Mouse (Mus musculus) lung, postnatal 14 days (tissue): ENCODE measurements at regions not wholly inside any gene's neighbourhood (a gene's known extent, or its start where the extent isn't known, plus 50 kb on each side); places are given as distances from the start of the nearest gene placed in this dataset.

ENCODE experiments used
- DNase-seq: peaks from one replicate; pipeline ENCODE4 v3.0.0; 2021

DNA sequence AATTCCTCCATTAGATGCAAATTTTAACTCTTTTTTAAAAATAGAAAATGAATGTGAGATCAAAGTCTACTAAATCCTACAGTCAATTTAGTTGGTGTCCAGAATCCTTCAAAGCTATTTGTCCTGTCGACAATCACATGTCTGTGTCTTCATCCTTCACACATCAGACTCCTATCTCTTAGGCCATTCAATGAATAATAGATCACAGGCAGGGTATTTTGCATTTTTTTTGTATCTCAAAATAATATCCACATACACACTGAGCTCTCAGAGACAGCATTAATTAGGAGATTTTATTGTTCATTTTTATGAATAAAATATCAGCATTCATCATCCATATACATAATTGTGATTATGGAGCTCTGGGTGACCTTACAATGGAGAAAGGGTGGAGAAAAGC, 427.2 kb downstream of the Hao1 start:
- DNase-seq, result no peak

DNA sequence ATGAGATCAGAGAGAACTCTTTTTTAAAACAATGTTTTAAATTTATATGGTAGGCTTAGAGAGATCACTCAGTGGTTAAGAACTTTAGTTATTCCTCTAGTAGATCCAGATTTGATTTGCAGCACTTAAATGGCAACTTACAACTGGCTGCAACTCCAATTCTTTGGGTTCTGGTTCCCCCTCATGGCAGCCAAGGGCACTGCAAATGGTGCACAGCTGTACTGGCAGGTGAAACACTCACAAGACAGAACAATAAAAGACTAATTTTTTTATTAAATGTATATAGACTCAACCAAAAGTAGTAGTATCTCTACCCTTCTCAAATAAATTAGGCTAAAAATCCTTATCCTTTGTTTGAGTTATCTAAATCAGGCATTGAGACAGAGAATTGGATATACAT, 446.9 kb downstream of the Hao1 start:
- no peak for DNase-seq

DNA sequence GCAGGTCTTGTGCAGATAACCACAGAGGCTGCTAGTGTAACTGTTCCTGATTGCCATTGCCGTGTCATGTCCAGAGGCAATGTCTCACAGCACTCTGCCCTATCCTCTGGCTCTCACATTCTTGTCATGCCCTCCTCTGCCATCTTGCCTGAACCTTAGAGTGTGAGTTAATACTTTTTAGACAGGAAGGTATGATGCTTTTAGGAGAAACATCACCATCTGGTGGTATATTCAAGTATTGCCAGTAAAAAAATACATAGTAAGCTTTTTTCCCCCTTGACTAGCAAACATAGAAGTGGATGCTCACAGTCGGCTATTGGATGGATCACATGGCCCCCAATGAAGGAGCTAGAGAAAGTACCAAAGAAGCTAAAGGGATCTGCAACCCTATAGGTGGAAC, 465.8 kb downstream of the Hao1 start:
- no peak for DNase-seq

DNA sequence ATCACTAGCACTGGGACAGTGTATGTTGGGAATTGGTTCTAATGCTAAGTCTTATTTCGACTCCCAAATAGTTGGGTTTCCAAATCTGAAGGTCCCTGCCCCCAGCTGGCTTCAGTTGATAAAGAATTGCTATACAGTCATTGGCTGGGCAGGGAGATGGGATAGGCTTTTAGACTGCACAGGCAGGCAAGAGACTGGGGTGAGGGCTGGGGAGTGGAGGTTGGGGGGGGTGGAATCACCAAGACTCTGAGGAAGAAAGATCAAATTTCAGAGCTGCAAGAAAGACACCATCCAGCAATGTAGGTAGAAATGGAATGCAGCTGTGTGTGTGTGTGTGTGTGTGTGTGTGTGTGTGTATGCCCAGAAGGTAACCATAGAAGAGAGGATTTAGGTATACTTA, 474.0 kb downstream of the Hao1 start:
- DNase-seq, result no peak

DNA sequence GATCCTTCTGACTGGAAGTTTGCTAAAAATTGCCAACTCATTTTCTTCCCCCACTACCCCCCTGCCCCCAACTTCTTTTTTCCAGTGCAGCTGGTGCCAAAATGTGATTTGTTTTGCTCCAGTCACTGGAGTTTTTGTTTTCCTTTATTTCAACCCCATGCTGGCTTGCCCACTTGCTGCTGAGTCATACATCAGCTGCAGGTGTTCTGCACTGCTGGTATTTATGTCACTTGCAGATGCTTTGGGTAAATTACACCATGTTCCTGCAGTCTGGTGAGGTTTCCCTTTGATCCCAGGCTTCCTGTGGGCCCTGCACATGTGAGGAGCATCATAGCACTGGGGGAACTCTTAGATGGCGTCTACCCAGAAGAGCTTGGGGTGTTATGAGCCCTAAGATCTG, 476.2 kb downstream of the Hao1 start:
- no peak for DNase-seq

DNA sequence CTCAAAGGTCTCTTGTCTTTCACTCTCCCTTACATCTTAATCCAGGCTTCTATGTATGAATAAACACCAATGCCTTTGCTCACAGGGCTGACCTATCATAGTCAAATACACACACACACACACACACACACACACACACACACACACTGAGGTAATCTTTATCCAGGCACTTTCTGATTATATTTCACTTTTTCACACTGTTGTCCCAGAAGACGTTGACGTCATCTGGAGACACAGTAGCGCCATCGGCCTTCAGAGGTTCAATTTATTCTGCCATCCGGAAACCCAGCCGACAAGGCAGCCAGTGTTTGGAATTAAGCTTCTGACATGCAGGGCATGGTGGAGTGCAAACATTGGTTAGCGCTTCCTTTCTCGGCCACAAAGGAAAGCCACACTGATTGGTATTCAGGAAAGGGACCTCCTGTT, 486.2 kb downstream of the Hao1 start:
- no peak for DNase-seq

DNA sequence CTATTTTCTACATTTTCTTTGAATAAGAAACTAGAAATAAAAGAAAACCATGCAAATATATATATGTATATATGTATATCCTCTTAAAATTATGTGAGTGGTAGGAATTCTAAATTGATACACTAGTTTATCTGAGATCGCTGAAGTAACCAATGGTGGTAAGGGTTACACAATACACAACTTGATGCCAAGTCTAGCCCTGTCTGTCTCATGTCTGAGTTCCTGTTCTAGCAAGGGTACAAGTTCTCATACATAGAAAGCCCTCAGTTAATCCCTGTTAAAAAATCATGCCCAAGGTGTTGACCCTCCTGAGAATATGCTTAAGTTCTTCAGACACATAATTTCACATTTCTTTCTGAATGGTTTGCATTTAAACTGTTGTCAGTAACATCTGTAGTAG, 486.8 kb downstream of the Hao1 start:
- no peak for DNase-seq

DNA sequence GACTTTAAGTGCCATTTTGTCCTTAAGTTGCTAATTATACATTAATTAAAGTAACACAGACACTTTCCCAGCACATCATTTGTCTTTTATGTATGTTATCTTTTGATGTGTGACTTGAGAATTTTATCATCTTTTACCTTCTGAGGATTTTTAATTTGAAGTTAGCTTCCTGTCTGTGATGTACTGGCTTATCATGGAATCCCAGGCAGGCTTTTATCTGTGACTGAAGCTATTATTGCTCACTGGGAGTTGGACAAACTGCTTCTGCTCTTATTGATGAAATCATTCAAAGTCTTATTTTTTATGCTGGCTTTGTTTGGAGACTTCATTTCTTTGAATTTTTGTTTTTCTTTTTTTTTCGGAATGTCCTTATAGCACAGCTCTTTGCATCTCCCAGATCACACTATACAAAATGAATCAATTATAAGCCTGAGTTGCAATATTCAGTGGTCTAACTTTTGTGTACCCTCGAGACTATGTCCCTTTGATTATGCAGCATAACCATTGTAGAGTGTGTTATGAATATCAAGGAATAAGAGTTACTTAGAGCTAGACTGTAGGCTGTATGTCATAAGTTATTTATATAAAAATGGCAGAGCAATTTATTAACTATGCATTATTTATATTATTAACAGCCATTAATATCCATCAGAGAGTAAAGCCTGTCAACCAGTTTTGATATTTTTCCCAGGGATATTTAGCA, 494.1 kb downstream of the Hao1 start:
- no peak for DNase-seq

DNA sequence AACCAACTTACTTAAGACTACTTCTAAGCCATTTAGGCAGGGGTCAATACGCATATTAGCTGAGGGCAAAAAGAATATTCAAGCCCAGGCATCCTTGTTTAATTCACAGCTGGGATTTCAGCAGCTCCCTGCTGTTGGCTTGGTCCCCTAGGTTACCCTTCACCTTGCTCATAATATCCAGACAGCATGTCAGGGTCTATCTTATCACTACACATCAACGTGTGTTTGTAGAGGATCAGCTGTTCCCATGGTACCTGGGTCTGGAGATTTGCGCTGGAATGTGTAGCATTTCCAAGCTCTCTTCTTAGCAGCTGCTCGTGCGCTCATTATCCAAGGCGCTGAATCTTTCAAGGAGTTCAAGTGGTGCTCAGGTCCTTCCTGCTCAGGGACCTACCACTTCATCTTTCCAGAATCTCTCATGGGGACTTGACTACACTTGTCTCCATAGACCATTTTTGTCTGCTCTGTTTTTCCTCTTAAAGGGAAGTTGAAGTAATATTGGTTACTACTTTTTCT, 484.5 kb downstream of the Bmp2 start:
- DNase-seq, result no peak

DNA sequence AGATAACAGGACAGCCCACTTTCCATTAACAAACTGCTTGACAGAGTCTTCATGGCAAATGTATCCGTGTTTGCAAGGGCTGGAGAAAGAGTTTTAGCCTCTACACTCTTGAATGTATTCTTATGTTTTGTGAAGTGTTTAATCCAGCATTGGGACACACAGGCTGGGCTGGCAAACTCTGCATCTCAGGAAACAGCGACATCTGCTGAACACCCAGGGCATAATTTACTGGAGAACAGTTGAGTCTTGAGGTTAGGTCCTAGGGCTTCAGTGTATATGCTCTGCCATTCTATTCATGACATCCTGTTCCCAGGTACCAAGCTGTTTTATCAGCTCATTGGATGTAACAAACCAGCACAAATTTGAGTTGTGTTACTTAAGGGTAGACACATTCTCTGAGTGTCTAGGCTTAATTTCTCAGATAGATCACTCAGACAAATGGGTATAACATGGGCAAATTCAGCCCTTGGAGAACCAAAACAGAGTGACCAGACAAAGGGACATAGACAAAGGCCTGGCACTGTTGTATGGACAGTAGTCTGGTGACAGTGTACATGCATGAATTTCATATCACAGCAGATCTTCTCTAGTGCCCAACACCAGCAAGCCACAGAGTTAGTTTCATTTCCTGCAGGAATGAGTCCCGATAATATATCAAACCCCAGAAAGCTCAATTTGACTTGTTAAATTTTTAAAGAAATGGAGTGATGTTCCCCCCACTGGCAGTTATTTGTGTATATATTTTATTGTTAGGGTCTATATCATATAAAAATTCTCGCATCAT, 477.9 kb downstream of the Bmp2 start:
- peak; percentile 61 for DNase-seq

DNA sequence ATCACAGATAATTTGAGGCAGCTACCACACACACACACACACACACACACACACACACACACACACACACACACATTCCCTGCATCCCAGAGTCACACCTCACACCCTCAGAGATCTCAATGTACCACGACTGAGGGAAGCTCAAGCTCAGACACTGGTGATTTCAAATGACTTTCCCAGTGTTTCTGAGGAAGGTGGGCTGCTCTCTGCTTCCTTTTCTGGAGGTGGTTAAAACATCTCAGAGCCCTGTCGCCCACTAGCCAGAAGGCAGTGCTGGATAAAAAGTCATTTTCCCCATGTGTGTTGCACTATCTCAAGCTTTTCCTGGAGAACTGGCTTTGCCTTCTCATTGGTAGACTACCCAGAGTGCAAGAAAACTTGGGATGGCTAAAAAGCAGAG, 477.2 kb downstream of the Bmp2 start:
- no peak for DNase-seq

DNA sequence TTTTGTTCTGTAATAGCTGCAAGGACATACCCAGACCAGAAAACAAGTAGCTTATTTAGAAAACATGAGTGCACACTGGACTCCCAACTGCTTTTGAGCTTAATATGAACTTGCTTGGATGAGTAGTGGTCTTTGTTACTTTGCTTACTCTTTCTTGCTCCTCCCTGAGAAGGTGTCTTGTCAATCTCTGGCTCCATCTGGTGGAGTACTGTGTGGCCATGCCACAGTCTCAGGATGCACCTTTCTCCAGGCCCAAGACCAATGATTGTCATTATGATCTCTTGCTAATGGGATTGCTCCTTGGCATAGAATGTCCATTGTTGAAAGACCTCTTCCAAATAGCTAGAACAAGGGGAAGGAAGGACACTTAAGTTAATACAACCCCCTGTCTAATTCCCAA, 465.1 kb downstream of the Bmp2 start:
- peak; percentile 21 for DNase-seq

DNA sequence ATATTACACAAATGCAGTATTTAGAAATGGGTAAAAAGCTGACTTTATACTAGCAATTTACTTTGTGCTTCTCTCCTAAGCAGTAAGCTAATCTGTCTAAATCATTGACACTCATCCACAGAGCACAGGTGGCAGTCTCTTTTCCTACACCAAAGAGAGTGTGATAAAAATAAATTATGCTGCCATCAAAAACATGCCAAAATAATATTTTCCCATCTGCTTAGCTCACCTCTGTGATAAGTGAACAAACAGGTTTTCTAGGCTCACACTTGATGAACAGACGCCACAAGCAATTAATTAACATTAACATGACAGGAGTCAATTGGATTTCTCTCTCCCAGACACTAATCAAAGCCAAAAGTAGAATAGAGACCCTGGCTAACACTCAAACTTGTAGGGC, 451.2 kb downstream of the Bmp2 start:
- DNase-seq, result no peak

DNA sequence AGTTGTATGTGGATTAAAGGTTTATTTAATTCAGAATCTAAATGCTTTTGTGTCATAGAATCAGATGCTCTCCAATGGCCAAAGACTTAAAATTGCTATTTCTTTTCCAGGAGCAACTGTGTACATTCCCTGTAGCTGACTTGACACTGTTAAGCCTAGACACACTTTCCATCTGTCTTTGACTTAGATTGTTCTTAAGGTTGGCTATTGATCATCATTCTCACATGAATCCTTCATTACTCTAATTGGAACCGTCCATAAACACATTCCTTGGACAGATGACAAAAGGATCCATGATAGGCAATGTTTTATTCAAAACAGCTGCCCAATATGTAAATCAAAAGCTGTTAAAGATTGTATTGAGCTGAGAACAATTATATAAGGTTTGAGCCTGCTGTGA, 442.8 kb downstream of the Bmp2 start:
- DNase-seq, result no peak

DNA sequence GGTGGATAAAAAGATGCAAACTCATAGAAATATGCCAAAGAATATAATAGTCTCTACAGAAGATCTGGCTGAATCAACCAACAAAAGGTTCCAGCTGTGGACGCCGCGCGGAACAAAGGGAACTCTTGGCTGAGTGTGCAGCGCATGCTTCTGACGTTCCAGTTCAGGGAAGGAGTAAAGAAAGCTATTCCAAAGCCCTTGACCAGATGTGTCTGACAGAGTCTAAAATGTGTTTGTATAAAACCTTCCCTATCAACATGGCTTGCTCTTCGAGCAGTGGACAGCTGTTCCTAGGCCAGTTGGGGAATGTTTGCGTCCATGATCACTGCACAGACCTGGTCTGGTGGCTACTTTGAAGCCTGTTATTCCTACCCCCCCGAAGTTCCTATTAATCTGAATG, 442.4 kb downstream of the Bmp2 start:
- DNase-seq, result no peak

DNA sequence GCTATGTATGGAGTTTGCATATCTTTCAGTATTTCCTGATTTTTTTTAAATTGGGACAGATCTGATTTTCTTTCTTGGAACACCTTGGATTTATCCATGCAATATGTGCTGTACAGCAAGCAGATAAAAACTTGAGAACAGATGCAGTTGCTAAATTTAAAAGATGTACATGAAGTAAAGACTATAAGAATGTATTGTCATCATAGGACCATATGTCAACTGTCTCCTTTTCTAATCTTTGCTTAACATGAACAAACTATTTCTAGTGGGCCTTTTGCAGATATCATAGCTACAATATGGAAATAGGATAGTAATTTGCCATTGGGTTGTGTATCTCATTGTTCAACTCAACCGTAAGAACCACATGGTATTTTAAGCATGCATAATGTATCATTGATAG, 435.7 kb downstream of the Bmp2 start:
- DNase-seq, result no peak
